Mouse (Mus musculus): Measurements from ENCODE around the gene Rnf180.

Rnf180 gene

GRCm38 (mm10) chr13:105250264-105250663, 44.4 kb downstream of the Rnf180 start:
- no peak for DNase-seq

- DNase-seq = no peak
These were observed 45.0 kb downstream of the Rnf180 start for GRCm38 (mm10) chr13:105249599-105249998.

GRCm38 (mm10) chr13:105247691-105248090, 46.9 kb downstream of the Rnf180 start:
- DNase-seq = no peak

GRCm38 (mm10) chr13:105240810-105241209, 53.8 kb downstream of the Rnf180 start:
- no peak for DNase-seq

- DNase-seq = no peak
These were observed 67.5 kb downstream of the Rnf180 start for GRCm38 (mm10) chr13:105227126-105227525.

- DNase-seq = no peak
These were observed 70.6 kb downstream of the Rnf180 start for GRCm38 (mm10) chr13:105224048-105224447.

GRCm38 (mm10) chr13:105223147-105223546, 71.5 kb downstream of the Rnf180 start:
- peak in 1 of 2 experiments; percentile 17 for DNase-seq

GRCm38 (mm10) chr13:105222016-105222725, 72.4 kb downstream of the Rnf180 start:
- no peak for DNase-seq

- DNase-seq = no peak
These were observed 83.9 kb downstream of the Rnf180 start for GRCm38 (mm10) chr13:105210746-105211145.

GRCm38 (mm10) chr13:105203851-105204250, 90.8 kb downstream of the Rnf180 start:
- no peak for DNase-seq

- DNase-seq = no peak
These were observed 96.0 kb downstream of the Rnf180 start for GRCm38 (mm10) chr13:105198658-105199057.

GRCm38 (mm10) chr13:105198028-105198427, 96.6 kb downstream of the Rnf180 start:
- no peak for DNase-seq

- no peak for DNase-seq
These were observed 101.0 kb downstream of the Rnf180 start for GRCm38 (mm10) chr13:105193583-105193982.

GRCm38 (mm10) chr13:105188730-105189129, 105.9 kb downstream of the Rnf180 start:
- no peak for DNase-seq

- DNase-seq = no peak
These were observed 113.8 kb downstream of the Rnf180 start for GRCm38 (mm10) chr13:105180781-105181180.

- DNase-seq = no peak
These were observed 129.2 kb downstream of the Rnf180 start for GRCm38 (mm10) chr13:105165441-105165840.

GRCm38 (mm10) chr13:105153955-105154354, 140.7 kb downstream of the Rnf180 start:
- peak in 1 of 2 experiments; percentile 9 for DNase-seq

GRCm38 (mm10) chr13:105150006-105150405, 144.6 kb downstream of the Rnf180 start:
- no peak for DNase-seq

- DNase-seq = no peak
These were observed 146.7 kb downstream of the Rnf180 start for GRCm38 (mm10) chr13:105147795-105148418.

- DNase-seq = no peak
These were observed 147.8 kb downstream of the Rnf180 start for GRCm38 (mm10) chr13:105146827-105147226.

GRCm38 (mm10) chr13:105139881-105140280, 154.7 kb downstream of the Rnf180 start:
- DNase-seq = no peak

- no peak for DNase-seq
These were observed 160.2 kb downstream of the Rnf180 start for GRCm38 (mm10) chr13:105134397-105134796.

- DNase-seq = no peak
These were observed 161.8 kb downstream of the Rnf180 start for GRCm38 (mm10) chr13:105132776-105133175.

- DNase-seq = no peak
These were observed 162.2 kb downstream of the Rnf180 start for GRCm38 (mm10) chr13:105132370-105132769.

GRCm38 (mm10) chr13:105130080-105130479, 164.5 kb downstream of the Rnf180 start:
- DNase-seq = no peak

Data from lung, postnatal 4 days (tissue).